Mouse (Mus musculus) urinary bladder, adult 2 months (tissue): Measurements from ENCODE around the gene Pikfyve. TPM values are rescaled to one million over a fixed set of nuclear protein-coding genes. Genes with fewer than 3 reads are reported as not detected.
A peak's percentile ranks its signal among the peaks of the same experiment; 100 is the strongest.

Source experiments
- DNase-seq: peaks from one replicate; pipeline ENCODE4 v3.0.0; 2022; ENCODE audit warnings: low spot score
- polyA plus RNA-seq: library from polyadenylated mRNA; depleted of rRNA; stranded (reverse); fragments of >200 nt; gene quantifications from 2 replicates; pipeline ENCODE4 v1.2.3, GENCODE M21; 2012; rRNA removed

Pikfyve gene
- 7.5 and 8.0 TPM in 2 replicates for polyA plus RNA-seq

- peak; percentile 84 for DNase-seq
These were observed at the start of gene Pikfyve, which contains the start of gene Idh1 for GRCm38 (mm10) chr1:65186287-65187073. Pikfyve (plus strand) TSS chr1:65186683. Idh1 (minus strand) TSS chr1:65186500.

GRCm38 (mm10) chr1:65137560-65137959 lies 48.9 kb upstream of the Pikfyve start:
- DNase-seq, result no peak

DNA sequence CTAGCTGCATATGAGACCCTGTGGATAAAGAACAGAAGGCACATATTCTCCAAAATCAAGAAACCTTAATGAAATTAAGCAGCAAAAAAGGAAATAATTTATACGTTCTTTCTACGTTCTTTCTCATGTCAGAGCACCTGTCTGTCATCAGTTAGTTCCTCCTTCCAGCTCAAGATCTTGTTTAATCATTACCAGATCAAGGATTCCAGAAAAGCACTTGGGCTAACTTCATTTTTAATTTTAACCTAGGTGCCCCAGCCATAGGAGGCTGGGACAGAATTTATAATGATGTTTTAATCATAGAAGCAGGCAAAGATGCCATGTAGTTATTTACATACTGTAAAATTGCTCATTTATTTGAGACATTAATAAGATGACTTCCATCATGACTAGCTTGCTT lies 41.7 kb upstream of the Pikfyve start:
- DNase-seq, result no peak

DNA sequence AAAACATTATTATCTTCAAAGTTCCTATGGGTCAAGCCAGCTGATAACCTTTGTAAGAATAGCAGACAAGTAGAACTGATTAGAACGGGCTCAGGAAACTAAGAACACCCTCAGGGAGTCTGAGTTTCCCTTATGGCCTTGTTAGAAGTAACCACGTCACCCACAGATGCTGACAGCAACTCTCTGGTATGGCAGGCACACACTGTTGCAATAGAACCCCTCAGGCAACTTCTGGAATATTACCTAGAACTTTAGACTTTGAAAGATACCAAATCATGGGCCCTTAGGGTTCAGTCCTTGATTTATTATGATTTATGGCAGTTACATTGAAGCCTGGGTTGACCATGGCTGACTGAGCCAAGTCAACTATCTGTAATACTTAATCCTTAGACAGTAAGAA lies 39.9 kb upstream of the Pikfyve start:
- DNase-seq, result no peak

DNA sequence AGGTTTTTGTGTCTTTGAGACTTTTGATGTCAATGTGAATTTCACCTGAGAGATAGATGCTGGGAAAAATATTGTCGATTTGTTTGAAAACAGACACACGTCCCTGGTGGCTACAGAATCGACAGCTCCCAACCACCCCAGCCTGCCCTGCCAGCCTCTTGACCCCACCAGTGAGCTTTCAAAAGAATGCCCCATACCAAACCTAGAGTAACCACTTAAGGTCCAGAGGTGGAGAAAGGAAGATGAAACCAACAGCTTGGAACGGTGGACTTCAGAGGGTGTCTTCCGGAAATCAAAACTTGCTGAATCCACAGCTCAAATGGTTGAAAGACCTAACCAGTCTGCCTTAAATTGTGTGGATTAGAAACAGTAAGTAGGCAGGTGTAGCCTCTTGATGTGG lies 39.2 kb upstream of the Pikfyve start:
- DNase-seq, result no peak

- no peak for DNase-seq
These were observed 38.5 kb upstream of the Pikfyve start for GRCm38 (mm10) chr1:65147971-65148370.

DNA sequence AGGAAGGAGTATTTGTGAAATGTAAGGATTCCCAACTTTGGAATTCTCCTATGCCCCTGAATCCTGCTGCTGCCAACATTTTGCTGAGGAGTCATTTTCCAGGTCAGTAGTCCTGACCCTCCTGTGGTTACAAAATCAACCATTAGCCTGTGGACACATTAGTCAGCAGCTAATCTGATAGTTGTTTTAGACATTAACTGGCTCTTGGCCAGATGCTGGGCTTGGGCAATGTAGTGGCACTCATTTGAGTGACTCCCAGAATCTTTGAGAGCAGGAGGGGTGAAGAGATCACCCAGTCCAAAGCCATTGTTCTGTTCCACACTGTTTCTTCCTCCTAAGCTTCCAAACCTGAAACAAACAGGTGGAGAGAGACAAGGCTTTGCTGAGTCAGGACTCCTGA lies 31.7 kb upstream of the Pikfyve start:
- no peak for DNase-seq

DNA sequence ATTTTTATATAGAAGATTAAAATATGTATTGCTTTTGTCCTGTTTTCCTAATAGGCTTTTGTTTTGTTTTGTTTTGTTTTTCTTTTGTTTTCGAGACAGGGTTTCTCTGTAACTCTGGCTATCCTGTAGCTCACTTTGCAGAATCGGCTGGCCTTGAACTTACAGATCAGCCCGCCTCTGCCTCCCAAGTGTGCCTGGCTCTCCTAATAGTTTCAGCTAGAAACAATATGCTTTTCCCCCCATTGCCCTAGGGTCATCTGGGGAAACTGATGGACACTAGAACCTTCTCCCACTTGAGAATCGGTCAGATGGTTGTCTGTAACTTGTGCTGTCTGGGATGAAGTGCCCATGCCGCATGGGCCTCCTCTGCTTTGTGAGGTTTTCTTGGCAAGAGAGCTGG lies 30.4 kb upstream of the Pikfyve start:
- DNase-seq, result no peak

DNA sequence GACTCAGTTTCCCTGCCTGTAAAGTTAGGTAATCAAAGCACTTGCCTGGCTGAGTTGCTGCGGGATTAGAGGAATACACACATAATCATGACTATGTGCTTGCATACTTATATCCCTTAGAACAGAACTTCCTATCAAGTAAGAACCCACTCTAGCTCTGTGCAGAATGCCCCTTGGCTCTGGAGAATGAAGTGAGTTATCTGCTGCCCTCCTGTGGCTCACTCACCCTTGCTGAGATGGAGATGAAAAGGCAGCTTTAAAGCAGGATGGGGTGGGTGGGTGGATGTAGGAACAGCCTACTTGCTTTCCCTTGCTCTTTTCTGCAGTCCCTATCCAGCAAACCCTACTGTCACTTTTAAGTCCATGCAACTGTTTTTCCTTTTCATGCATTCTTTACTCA lies 24.3 kb upstream of the Pikfyve start:
- DNase-seq, result no peak

GRCm38 (mm10) chr1:65167496-65167895 lies 19.0 kb upstream of the Pikfyve start:
- no peak for DNase-seq

GRCm38 (mm10) chr1:65169536-65169935 lies 16.9 kb upstream of the Pikfyve start:
- no peak for DNase-seq

GRCm38 (mm10) chr1:65169947-65170346 lies 16.5 kb upstream of the Pikfyve start:
- DNase-seq, result no peak

GRCm38 (mm10) chr1:65171579-65171978 lies 14.9 kb upstream of the Pikfyve start:
- DNase-seq, result no peak

- no peak for DNase-seq
These were observed 12.8 kb upstream of the Pikfyve start for GRCm38 (mm10) chr1:65173716-65174115.

DNA sequence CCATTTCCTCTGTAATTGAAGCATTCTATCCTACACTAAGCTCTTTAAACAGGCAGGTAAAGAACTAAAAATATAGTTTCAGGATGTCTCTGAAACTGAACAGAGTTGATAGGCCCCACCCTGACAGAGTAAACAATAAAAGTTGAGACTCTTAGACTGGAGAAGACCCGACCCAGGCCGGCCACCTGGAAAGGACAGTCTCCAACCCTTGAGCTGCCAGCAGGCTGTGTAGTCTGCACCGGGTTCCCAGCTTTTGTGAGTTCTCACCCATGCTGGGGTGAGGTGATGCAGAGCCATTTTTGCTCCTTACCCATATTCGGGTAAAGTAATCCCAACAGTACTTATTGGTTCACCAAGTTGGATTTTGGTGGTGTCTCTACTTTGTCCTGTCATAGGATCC lies 10.3 kb upstream of the Pikfyve start:
- no peak for DNase-seq

DNA sequence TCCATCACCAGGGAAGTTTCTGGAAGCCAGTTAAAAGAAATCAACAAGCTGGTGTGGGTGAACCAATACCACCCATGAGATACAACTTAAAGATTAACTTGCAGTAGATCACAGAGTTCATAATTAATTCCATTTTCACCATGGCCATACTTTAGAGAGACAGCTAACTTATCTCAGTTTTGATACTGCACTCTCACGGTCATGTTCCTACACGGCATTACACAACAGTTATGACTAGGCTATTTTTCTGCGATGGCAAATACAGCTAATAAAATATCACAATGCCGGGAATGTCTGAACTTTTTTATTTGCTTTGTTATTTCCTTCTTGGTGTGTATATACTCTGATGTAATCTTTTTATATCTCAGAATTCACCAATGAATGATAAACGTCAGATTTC lies 9.6 kb upstream of the Pikfyve start:
- DNase-seq, result no peak

DNA sequence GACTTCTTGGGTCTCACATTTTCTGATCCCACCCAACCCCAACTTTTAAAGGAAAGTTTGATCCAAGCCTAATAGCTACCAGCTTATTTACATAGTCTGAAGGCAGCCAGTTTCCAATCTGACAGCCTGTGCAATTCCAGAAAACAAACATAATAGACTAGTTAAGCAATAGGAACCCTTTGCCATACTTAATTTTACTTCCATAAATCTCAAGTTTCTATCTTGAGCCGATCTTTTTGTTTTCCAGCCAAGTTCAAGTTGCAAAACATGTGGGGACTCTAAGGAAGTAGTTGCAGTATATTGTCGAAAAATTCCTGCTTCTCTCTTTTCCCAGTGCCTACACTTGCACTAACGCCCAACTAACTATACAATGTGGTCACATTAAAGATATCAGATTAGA lies 9.0 kb upstream of the Pikfyve start:
- DNase-seq, result no peak

GRCm38 (mm10) chr1:65178126-65178901 lies 8.2 kb upstream of the Pikfyve start:
- peak; percentile 89 for DNase-seq

- peak; percentile 97 for DNase-seq
These were observed 7.5 kb upstream of the Pikfyve start for GRCm38 (mm10) chr1:65178902-65179432.

GRCm38 (mm10) chr1:65179634-65180249 lies 6.7 kb upstream of the Pikfyve start:
- no peak for DNase-seq

- no peak for DNase-seq
These were observed 5.0 kb upstream of the Pikfyve start for GRCm38 (mm10) chr1:65181459-65181858.

DNA sequence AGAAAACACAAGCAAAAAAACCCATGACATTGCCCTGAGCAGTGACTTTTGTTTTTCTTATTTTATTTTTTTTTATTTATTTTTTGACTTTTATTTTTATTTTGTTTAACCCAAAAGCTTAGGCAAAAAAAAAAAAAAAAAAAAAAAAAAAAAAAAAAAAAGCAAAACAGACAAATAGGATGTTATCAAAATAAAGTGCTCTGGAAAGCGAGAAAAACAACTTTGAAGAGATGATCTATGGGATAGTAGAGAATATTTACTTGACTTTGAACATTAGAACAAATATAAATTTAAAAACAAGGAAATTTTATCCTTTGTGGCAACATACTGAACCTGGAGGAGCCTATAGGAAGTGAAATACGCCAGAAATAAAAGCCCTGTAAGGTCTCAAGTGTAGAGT lies 2.5 kb upstream of the Pikfyve start:
- no peak for DNase-seq
